Mouse (Mus musculus): Measurements from ENCODE around the gene Kctd17. TPM values are rescaled to one million over a fixed set of nuclear protein-coding genes. Genes with fewer than 3 reads are reported as not detected.

The Kctd17 gene
- polyA plus RNA-seq, 1 experiment from 2014 or later = 35.0 TPM

GRCm38 (mm10) chr15:78406293-78406934 lies 21.9 kb upstream of the Kctd17 start, which contains the start of gene Mpst:
Gene Mpst, plus strand, starts transcription at chr15:78406416.
- WGBS = under 1% methylated on average over 40 of the region's 40 CpGs
- DNase-seq (ENCODE audit: low spot score) (peak; percentile 97), ATAC-seq (replicated peaks; ENCODE audit: low FRiP score, low TSS enrichment, low read depth) (peak; percentile 84)
- H3K9ac ChIP-seq (ENCODE audit: low read length) = peak within 1 kb of the TSS; percentile 72
- H3K4me3 ChIP-seq (ENCODE audit: low read depth, low read length) = peak within 1 kb of the TSS; percentile 74
- H3K9me3 ChIP-seq (ENCODE audit: control insufficient read depth, low read length) = no peaks in the 10 kb centered on the region
- peak within 1 kb of the TSS; percentile 98 for H3K4me2 ChIP-seq (ENCODE audit: low read length)
- H3K27me3 ChIP-seq (replicated peaks; ENCODE audit: control insufficient read depth, insufficient read depth, low read length) = peaks cover 40% of the 10 kb centered on the region
- peaks cover 9% of the 10 kb centered on the region; the same call in 1 of the 2 replicates for H3K4me1 ChIP-seq (replicated peaks; ENCODE audit: control insufficient read depth, insufficient read depth, low read length)
- peak within 1 kb of the TSS; percentile 92 for H3K27ac ChIP-seq (ENCODE audit: low read depth)
- no peaks in the 10 kb centered on the region for H3K36me3 ChIP-seq (ENCODE audit: control insufficient read depth, insufficient read depth, low read length)

- peak overlapping the region; percentile 36 for H3K4me2 ChIP-seq (ENCODE audit: low read length)
- WGBS = 16% methylated on average over 12 of the region's 12 CpGs
- no peak overlapping the region for H3K27ac ChIP-seq (ENCODE audit: low read depth)
- peaks cover 42% of the 10 kb centered on the region for H3K27me3 ChIP-seq (replicated peaks; ENCODE audit: control insufficient read depth, insufficient read depth, low read length)
- H3K4me1 ChIP-seq (replicated peaks; ENCODE audit: control insufficient read depth, insufficient read depth, low read length) = peaks cover 9% of the 10 kb centered on the region; the same call in 1 of the 2 replicates
- DNase-seq (ENCODE audit: low spot score) = peak; percentile 74
- 0 out of 2 replicates have a peak overlapping the region, but pooled peaks have one; percentile 4 for H3K9ac ChIP-seq (ENCODE audit: low read length)
- peak overlapping the region; percentile 15 for H3K4me3 ChIP-seq (ENCODE audit: low read depth, low read length)
- H3K36me3 ChIP-seq (ENCODE audit: control insufficient read depth, insufficient read depth, low read length) = no peaks in the 10 kb centered on the region
- ATAC-seq (replicated peaks; ENCODE audit: low FRiP score, low TSS enrichment, low read depth) = no peak
- H3K9me3 ChIP-seq (ENCODE audit: control insufficient read depth, low read length) = no peaks in the 10 kb centered on the region
These were observed 18.8 kb upstream of the Kctd17 start for GRCm38 (mm10) chr15:78409570-78410052.

GRCm38 (mm10) chr15:78413083-78413718 lies 15.2 kb upstream of the Kctd17 start:
- 86% methylated on average over 14 of the region's 14 CpGs for WGBS
- Histone ChIP-seq H3K4me3 (ENCODE audit: low read depth, low read length) (no peak overlapping the region), H3K9ac (ENCODE audit: low read length) (no peak overlapping the region), H3K9me3 (ENCODE audit: control insufficient read depth, low read length) (no peaks in the 10 kb centered on the region), H3K4me1 (replicated peaks; ENCODE audit: control insufficient read depth, insufficient read depth, low read length) (no peaks in the 10 kb centered on the region), H3K27me3 (replicated peaks; ENCODE audit: control insufficient read depth, insufficient read depth, low read length) (peaks cover 35% of the 10 kb centered on the region), H3K36me3 (ENCODE audit: control insufficient read depth, insufficient read depth, low read length) (no peaks in the 10 kb centered on the region), H3K27ac (ENCODE audit: low read depth) (no peak overlapping the region), H3K4me2 (ENCODE audit: low read length) (no peak overlapping the region)
- ATAC-seq (replicated peaks; ENCODE audit: low FRiP score, low TSS enrichment, low read depth) (no peak), DNase-seq (ENCODE audit: low spot score) (no peak)

- peaks cover 34% of the 10 kb centered on the region for H3K27me3 ChIP-seq (replicated peaks; ENCODE audit: control insufficient read depth, insufficient read depth, low read length)
- no peak overlapping the region for H3K4me2 ChIP-seq (ENCODE audit: low read length)
- no peaks in the 10 kb centered on the region for H3K9me3 ChIP-seq (ENCODE audit: control insufficient read depth, low read length)
- DNase-seq (ENCODE audit: low spot score) (no peak), ATAC-seq (replicated peaks; ENCODE audit: low FRiP score, low TSS enrichment, low read depth) (no peak)
- no peak overlapping the region for H3K27ac ChIP-seq (ENCODE audit: low read depth)
- H3K4me3 ChIP-seq (ENCODE audit: low read depth, low read length) = no peak overlapping the region
- no peak overlapping the region for H3K9ac ChIP-seq (ENCODE audit: low read length)
- no peaks in the 10 kb centered on the region for H3K36me3 ChIP-seq (ENCODE audit: control insufficient read depth, insufficient read depth, low read length)
- 47% methylated on average over 1 of the region's 1 CpGs for WGBS
- H3K4me1 ChIP-seq (replicated peaks; ENCODE audit: control insufficient read depth, insufficient read depth, low read length) = no peaks in the 10 kb centered on the region
These were observed 14.6 kb upstream of the Kctd17 start for GRCm38 (mm10) chr15:78413719-78414117.

GRCm38 (mm10) chr15:78414157-78414556 lies 14.2 kb upstream of the Kctd17 start:
- Histone ChIP-seq H3K9me3 (ENCODE audit: control insufficient read depth, low read length) (no peaks in the 10 kb centered on the region), H3K9ac (ENCODE audit: low read length) (no peak overlapping the region), H3K4me2 (ENCODE audit: low read length) (no peak overlapping the region), H3K4me3 (ENCODE audit: low read depth, low read length) (no peak overlapping the region), H3K4me1 (replicated peaks; ENCODE audit: control insufficient read depth, insufficient read depth, low read length) (no peaks in the 10 kb centered on the region), H3K27me3 (replicated peaks; ENCODE audit: control insufficient read depth, insufficient read depth, low read length) (peaks cover 32% of the 10 kb centered on the region), H3K27ac (ENCODE audit: low read depth) (no peak overlapping the region), H3K36me3 (ENCODE audit: control insufficient read depth, insufficient read depth, low read length) (no peaks in the 10 kb centered on the region)
- no peak for ATAC-seq (replicated peaks; ENCODE audit: low FRiP score, low TSS enrichment, low read depth)
- DNase-seq (ENCODE audit: low spot score) = no peak
- 88% methylated on average over 8 of the region's 8 CpGs for WGBS

DNA sequence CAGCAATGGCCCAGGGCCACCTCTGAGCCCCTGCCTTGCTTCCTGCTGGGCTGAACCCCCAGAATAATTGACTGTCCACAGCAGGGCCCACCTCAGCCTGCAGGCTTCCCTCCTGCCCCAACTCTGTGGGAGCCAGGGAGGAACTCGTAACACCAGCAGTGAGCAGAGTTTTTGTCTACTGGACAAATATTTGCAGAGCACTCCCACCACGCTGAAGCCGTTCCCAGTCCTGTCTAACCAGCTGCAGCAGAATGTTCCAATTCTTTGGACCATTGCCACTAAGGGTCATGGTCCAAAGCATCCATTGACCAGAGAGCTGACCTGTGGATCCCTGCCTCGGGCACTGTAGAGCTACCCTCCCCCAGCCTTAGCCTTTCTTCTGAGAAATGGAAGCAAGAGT lies 11.4 kb upstream of the Kctd17 start:
- DNase-seq (ENCODE audit: low spot score) (no peak), ATAC-seq (replicated peaks; ENCODE audit: low FRiP score, low TSS enrichment, low read depth) (no peak)
- whole genome bisulfite sequencing = 34% methylated on average over 4 of the region's 4 CpGs
- Histone ChIP-seq H3K4me2 (ENCODE audit: low read length) (no peak overlapping the region), H3K27ac (ENCODE audit: low read depth) (no peak overlapping the region), H3K36me3 (ENCODE audit: control insufficient read depth, insufficient read depth, low read length) (no peaks in the 10 kb centered on the region), H3K27me3 (replicated peaks; ENCODE audit: control insufficient read depth, insufficient read depth, low read length) (peaks cover 21% of the 10 kb centered on the region), H3K4me3 (ENCODE audit: low read depth, low read length) (no peak overlapping the region), H3K4me1 (replicated peaks; ENCODE audit: control insufficient read depth, insufficient read depth, low read length) (no peaks in the 10 kb centered on the region), H3K9ac (ENCODE audit: low read length) (no peak overlapping the region), H3K9me3 (ENCODE audit: control insufficient read depth, low read length) (no peaks in the 10 kb centered on the region)

- H3K4me2 ChIP-seq (ENCODE audit: low read length) = no peak overlapping the region
- no peak for ATAC-seq (replicated peaks; ENCODE audit: low FRiP score, low TSS enrichment, low read depth)
These were observed 8.0 kb upstream of the Kctd17 start for GRCm38 (mm10) chr15:78420395-78420794.

DNA sequence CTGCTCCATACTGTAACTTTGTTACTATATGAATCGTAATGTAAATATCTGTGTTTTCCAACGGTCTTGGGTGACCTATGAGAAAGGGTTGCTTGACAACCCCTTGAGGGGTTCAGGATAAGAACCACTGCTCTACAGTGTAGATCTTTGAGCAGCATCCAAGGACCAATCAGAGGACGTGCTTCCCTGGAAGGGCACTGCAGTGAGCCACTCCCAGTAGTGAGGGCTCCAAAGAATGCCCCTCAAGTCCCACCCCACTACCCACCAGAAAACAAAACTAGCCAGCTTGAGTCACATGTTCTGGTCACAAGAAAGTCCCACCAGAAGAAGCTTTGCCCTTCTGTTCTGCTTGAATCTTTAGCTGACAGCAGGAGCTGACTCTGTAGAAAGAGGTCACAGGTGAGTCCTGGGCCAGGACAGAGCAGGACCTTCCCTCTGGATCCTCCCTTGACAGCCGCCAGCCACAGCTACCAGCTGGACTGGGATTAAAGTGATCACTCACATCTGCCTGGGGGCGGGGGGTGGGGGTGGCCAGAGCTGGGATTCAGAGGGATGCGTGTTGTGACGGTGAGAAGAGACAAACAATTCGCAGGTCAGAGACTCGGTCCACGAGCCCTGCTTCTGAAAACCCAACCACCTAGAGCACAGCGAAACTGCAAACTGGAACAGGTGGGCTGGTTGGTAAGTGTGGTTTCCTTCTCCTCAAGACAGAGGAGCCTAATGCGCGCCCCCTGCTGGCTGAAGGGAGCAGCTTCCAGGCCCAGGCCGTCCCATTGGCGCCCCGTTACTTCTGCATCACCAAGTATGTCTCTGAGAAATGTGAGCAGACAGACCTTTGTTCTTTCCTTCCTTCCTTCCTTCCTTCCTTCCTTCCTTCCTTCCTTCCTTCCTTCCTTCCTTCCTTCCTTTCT lies 6.1 kb upstream of the Kctd17 start:
- Histone ChIP-seq H3K4me1 (replicated peaks; ENCODE audit: control insufficient read depth, insufficient read depth, low read length) (no peaks in the 10 kb centered on the region), H3K9ac (ENCODE audit: low read length) (no peak overlapping the region), H3K27me3 (replicated peaks; ENCODE audit: control insufficient read depth, insufficient read depth, low read length) (peaks cover 38% of the 10 kb centered on the region), H3K27ac (ENCODE audit: low read depth) (no peak overlapping the region), H3K36me3 (ENCODE audit: control insufficient read depth, insufficient read depth, low read length) (no peaks in the 10 kb centered on the region), H3K4me2 (ENCODE audit: low read length) (no peak overlapping the region), H3K9me3 (ENCODE audit: control insufficient read depth, low read length) (no peaks in the 10 kb centered on the region), H3K4me3 (ENCODE audit: low read depth, low read length) (no peak overlapping the region)
- 16% methylated on average over 16 of the region's 16 CpGs for WGBS
- peak; percentile 90 for DNase-seq (ENCODE audit: low spot score)
- ATAC-seq (replicated peaks; ENCODE audit: low FRiP score, low TSS enrichment, low read depth) = no peak

More at GRCm38 (mm10) chr15:78420395-78420794, 8.0 kb upstream of the Kctd17 start:
- Histone ChIP-seq H3K9ac (ENCODE audit: low read length) (no peak overlapping the region), H3K4me1 (replicated peaks; ENCODE audit: control insufficient read depth, insufficient read depth, low read length) (no peaks in the 10 kb centered on the region), H3K4me3 (ENCODE audit: low read depth, low read length) (no peak overlapping the region), H3K27ac (ENCODE audit: low read depth) (no peak overlapping the region), H3K27me3 (replicated peaks; ENCODE audit: control insufficient read depth, insufficient read depth, low read length) (peaks cover 35% of the 10 kb centered on the region), H3K36me3 (ENCODE audit: control insufficient read depth, insufficient read depth, low read length) (no peaks in the 10 kb centered on the region), H3K9me3 (ENCODE audit: control insufficient read depth, low read length) (no peaks in the 10 kb centered on the region)
- 83% methylated on average over 13 of the region's 13 CpGs for WGBS
- DNase-seq (ENCODE audit: low spot score) = no peak

All from intestine, embryonic 14.5 days (tissue).